Mouse (Mus musculus) stomach, postnatal 0 days (tissue): ENCODE measurements around the gene Cnih3.

ENCODE experiments used
- CTCF ChIP-seq: IDR thresholded peaks from 2 replicates; pipeline ENCODE4 v1.5.1; 2016; ENCODE audit warnings: antibody characterized with exemption, low read depth, mild to moderate bottlenecking, moderate library complexity
- EP300 ChIP-seq: optimal IDR thresholded peaks from 2 replicates; pipeline ENCODE3; 2016; ENCODE audit warnings: antibody characterized with exemption

DNA sequence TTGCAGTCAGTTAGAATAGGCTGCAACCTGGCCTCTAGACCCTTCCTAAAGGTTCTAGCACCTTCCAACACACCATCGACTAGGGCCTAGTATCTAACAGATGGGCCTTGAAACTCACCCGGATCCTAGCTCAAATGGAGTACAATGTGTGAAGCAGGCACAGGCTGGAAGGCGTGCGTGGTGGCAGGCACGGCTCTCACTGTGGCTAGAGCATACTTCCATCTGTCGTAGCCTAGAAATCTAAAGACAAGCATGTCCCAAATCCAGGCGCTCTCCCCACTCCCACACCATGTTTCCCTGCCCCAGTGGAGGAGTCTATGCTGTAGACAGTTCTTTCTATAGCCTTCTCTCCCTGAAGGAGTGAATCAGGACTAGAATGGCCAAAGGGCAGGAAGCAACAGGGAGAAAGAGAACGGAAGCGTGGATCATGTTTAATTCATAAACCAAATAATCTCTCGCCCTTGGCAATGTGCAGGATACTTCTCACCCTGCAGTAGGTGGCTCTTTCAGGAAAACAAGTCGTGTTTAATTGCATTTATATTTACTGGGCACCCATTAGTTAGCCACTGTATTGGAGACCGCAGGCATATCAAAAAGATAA lies 29.1 kb downstream of the Cnih3 start:
- TF ChIP-seq EP300 (no peak), CTCF (no peak)
